Mouse (Mus musculus) lung, adult 18-20 months (tissue): ENCODE measurements around the gene Ptprc.

Experiments used
- DNase-seq, 2 experiments: peaks; one replicate each; pipeline ENCODE4 v3.0.0; 2022; ENCODE audit warnings: mixed read lengths in 2 of 2

Gene Ptprc

DNA sequence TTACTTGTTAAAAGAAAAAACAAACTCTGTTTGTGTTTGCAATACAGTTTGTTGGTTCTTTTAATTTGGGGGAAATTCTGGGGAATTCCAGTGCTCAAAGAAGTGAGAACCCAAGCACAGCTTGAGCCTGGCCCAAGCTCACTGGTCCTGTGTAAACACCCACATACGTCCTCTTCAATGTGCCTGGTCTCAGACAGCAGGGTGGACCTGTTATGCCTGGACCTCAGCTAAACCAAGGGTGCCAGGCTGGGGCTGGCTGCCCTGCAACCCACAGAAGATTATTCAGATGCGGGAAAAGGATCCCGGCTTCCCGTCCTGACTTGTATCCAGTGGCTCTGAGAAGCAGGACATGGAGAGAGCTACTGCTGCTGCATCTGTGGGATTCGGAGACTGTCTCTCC, 138.0 kb downstream of the Ptprc start:
- DNase-seq, result no peak

DNA sequence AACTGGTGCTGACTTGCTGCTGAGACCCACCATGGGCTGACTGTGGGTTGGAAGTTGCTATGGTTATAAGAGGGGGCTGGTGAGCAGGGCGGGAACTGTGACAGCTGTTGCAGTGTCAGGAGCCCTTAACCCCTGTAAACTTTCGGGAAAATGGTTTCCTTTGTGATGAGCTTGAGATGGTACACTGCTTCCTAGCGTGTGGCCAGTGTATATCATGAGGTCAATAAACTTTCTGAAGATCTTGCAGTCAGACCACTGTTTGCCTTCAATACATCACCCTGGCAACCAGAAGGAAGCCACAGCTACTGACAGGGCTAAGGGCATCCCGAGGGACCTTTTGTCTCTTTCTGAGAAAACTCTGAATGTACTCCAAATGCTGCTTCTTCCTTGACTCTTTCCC, 145.9 kb downstream of the Ptprc start:
- no peak for DNase-seq

DNA sequence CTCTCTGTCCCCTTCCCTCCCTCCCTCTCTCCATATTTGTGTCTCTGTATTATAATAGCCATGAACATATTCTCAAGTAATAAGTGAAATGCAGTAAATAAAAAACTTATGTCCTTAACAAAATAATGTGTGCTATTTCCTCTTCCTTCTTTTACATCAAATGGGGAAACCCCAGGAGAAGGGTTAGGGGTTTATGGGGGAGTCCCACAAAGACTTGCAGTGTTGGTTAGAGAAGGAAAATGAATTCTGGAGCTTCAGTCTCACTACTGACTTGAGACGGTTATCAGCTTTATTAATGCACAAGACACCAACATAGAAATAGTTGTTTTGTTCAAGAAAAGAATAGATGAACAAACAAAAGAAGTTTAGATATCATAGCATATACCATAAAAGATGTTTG, 150.2 kb downstream of the Ptprc start:
- no peak for DNase-seq

DNA sequence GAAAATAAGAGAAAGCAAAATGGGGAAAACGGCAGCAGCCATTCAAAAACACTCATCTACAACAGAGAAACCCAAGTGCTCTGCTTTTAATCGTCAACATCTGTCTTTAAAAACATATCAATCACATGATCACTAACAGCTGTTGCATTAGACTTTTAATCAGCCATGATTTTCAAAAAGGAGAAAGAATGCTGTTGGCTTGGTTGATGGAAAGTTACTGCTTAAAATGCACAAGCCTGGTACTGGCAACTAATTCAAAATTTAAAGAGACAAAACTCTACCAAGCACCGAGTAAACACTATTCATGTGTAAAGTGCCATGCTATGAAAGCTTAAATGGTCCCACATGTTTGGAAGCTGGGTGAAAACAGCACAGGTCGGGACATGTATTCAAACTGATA, 151.9 kb downstream of the Ptprc start:
- DNase-seq, result no peak

DNA sequence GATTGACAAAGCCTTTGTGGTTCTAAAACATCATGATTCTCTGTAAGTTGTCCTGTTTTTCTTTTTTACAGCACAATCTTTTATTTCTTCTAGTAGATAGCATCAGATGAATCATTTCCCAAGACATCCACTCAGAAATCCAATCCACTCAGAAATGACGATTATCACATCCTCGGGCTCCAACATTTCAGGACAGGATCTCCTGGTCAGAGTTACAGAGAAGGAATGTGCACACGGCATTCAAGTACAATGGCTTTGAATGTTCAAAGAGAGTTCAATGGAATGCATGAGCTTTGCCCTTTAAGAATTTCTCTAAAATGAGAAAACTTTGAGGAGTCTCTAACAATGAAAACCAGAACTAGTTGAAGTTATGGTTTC, 152.6 kb downstream of the Ptprc start:
- DNase-seq, result no peak

DNA sequence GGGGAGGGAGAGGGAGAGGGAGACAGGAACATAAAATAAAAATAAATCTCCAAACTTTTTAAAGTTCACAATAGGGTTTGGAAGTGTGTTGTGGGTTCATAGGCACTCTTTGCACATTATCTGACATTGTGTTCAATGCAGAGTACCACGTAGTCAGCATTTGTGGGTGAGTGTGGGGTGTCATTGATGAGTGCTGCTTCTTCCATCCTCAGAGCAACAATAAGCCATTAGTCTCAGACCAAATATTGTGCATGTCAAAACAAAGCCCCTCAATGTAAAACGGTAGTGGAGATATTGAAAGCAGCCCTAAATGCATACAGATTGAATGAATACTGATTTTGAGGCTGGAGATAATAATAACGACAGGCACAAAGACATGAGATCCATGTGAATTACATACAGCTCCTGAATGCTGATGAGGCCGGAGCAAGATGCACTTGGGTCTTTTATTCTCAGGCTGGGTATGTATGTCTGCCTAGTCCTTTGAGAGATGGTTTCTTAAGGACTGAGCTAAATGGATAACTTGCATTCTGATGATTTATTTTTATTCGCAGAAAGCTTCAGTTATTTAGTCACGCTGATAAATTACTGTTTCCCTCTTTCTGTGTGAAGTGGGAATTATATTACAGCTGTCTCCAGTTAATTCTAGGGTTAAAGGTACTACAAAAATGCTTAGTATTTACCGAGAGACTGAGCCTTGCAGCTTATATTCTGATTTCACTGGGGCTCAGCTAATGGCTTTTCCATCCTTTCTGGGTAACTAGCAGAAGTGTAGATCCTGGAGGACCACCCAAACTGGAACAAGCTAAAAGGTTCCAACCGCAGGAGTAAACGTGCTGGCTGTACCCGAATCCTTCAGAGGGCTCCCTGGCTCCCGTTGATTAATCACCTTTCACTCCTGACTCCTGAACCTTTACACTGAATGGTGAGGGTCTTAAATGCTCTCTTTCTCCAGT, 153.3 kb downstream of the Ptprc start:
- DNase-seq, result no peak
